Mouse (Mus musculus): ENCODE data around the gene Prnd. TPM values are rescaled to one million over a fixed set of nuclear protein-coding genes. Genes with fewer than 3 reads are reported as not detected.

Prnd gene
- polyA plus RNA-seq, 1 experiment from 2014 or later = 8.1 TPM

- H3K4me3 ChIP-seq (ENCODE audit: low read length) = no peak overlapping the region
- H3K27me3 ChIP-seq (replicated peaks; ENCODE audit: control insufficient read depth, insufficient read depth, low read length) = no peaks in the 10 kb centered on the region
- WGBS = 86% methylated on average over 5 of the region's 5 CpGs
- H3K27ac ChIP-seq (ENCODE audit: low read depth, low read length) = no peak overlapping the region
- H3K4me2 ChIP-seq (ENCODE audit: low read length) = no peak overlapping the region
- H3K36me3 ChIP-seq (ENCODE audit: control insufficient read depth, insufficient read depth, low read length) = 0 out of 2 replicates have a peak, but pooled peaks cover 3% of the 10 kb centered on the region
- no peak for ATAC-seq
- H3K9ac ChIP-seq (ENCODE audit: low read depth, low read length) = no peak overlapping the region
- no peaks in the 10 kb centered on the region for H3K9me3 ChIP-seq (ENCODE audit: control insufficient read depth, low read length)
- no peaks in the 10 kb centered on the region for H3K4me1 ChIP-seq (ENCODE audit: control insufficient read depth, insufficient read depth, low read depth, low read length)
Observed at GRCm38 (mm10) chr2:132003916-132004315, 53.3 kb downstream of the Prnd start.

- H3K9ac ChIP-seq (ENCODE audit: low read depth, low read length) = no peak overlapping the region
- no peaks in the 10 kb centered on the region for H3K9me3 ChIP-seq (ENCODE audit: control insufficient read depth, low read length)
- ATAC-seq = no peak
- H3K4me2 ChIP-seq (ENCODE audit: low read length) = no peak overlapping the region
- H3K4me1 ChIP-seq (ENCODE audit: control insufficient read depth, insufficient read depth, low read depth, low read length) = no peaks in the 10 kb centered on the region
- no peaks in the 10 kb centered on the region for H3K27me3 ChIP-seq (replicated peaks; ENCODE audit: control insufficient read depth, insufficient read depth, low read length)
- WGBS = 84% methylated on average over 9 of the region's 9 CpGs
- H3K4me3 ChIP-seq (ENCODE audit: low read length) = no peak overlapping the region
- H3K36me3 ChIP-seq (ENCODE audit: control insufficient read depth, insufficient read depth, low read length) = peaks cover 3% of the 10 kb centered on the region; the same call in 1 of the 2 replicates
- H3K27ac ChIP-seq (ENCODE audit: low read depth, low read length) = no peak overlapping the region
Observed at GRCm38 (mm10) chr2:132004495-132005136, 54.0 kb downstream of the Prnd start.

- Histone ChIP-seq H3K4me3 (ENCODE audit: low read length) (no peak overlapping the region), H3K36me3 (ENCODE audit: control insufficient read depth, insufficient read depth, low read length) (peaks cover 3% of the 10 kb centered on the region; the same call in 1 of the 2 replicates), H3K27ac (ENCODE audit: low read depth, low read length) (no peak overlapping the region), H3K4me2 (ENCODE audit: low read length) (no peak overlapping the region), H3K9ac (ENCODE audit: low read depth, low read length) (no peak overlapping the region), H3K4me1 (ENCODE audit: control insufficient read depth, insufficient read depth, low read depth, low read length) (no peaks in the 10 kb centered on the region), H3K27me3 (replicated peaks; ENCODE audit: control insufficient read depth, insufficient read depth, low read length) (no peaks in the 10 kb centered on the region), H3K9me3 (ENCODE audit: control insufficient read depth, low read length) (no peaks in the 10 kb centered on the region)
- 88% methylated on average over 4 of the region's 4 CpGs for whole genome bisulfite sequencing
- no peak for ATAC-seq
Observed at GRCm38 (mm10) chr2:132005445-132005844, 54.8 kb downstream of the Prnd start.

Other genes with a start within 250 kb of the Prnd start
- gene Erv3, start 91.1 kb upstream of the Prnd start, polyA plus RNA-seq (2015; fragmentation: Nextera tagmentation; extraction: Ambion mirVana) = not detected in 2 replicates
- gene Prnp, start 40.9 kb upstream of the Prnd start, polyA plus RNA-seq (2015; fragmentation: Nextera tagmentation; extraction: Ambion mirVana) = 153 and 168 TPM in 2 replicates
- gene Prn, start 40.9 kb upstream of the Prnd start, polyA plus RNA-seq (2015; fragmentation: Nextera tagmentation; extraction: Ambion mirVana) = 0.26 TPM in 1 of 2 replicates, not detected in the other
- 25.2 and 34.2 TPM in 2 replicates for gene Rassf2, start 79.4 kb downstream of the Prnd start, polyA plus RNA-seq (2015; fragmentation: Nextera tagmentation; extraction: Ambion mirVana)
- 40.8 and 44.5 TPM in 2 replicates for gene Slc23a2, start 194.2 kb downstream of the Prnd start, polyA plus RNA-seq (2015; fragmentation: Nextera tagmentation; extraction: Ambion mirVana)

All from hindbrain, embryonic 16.5 days (tissue).